Mouse (Mus musculus) midbrain, embryonic 14.5 days (tissue): ENCODE results near the gene Caap1. TPM values are rescaled to one million over a fixed set of nuclear protein-coding genes. Genes with fewer than 3 reads are reported as not detected.
A peak's percentile ranks its signal among the peaks of the same experiment; 100 is the strongest.

Experiments
- ATAC-seq: fragments of 200-750 bp; cut with Nextera tagmentation; 2 replicates; pipeline ENCODE4 v1.8.0; 2017; ENCODE audit warnings: moderate number of reproducible peaks, moderate library complexity; ENCODE audit not compliant: low FRiP score, low TSS enrichment
- DNase-seq: peaks from one replicate; pipeline ENCODE4 v3.0.0-alpha.2; 2015
- H3K27ac ChIP-seq: fragments of 300-500 bp; sonication (generic); replicated peaks from 2 replicates; pipeline ENCODE4 v1.5.1; 2014; ENCODE audit warnings: mild to moderate bottlenecking, low read depth, low read length, moderate library complexity
- H3K27me3 ChIP-seq: fragments of 300-500 bp; sonication (generic); 2 replicates; pipeline ENCODE4 v1.6.1; 2014; ENCODE audit warnings: low read length, control low read depth, mixed read lengths; ENCODE audit not compliant: control insufficient read depth, insufficient read depth
- H3K36me3 ChIP-seq: fragments of 300-500 bp; sonication (generic); 2 replicates; pipeline ENCODE4 v1.6.1; 2014; ENCODE audit warnings: low read length, control low read depth; ENCODE audit not compliant: control insufficient read depth, insufficient read depth
- H3K4me1 ChIP-seq: fragments of 300-500 bp; sonication (generic); 2 replicates; pipeline ENCODE4 v1.6.1; 2014; ENCODE audit warnings: mild to moderate bottlenecking, antibody characterized with exemption, low read length, control low read depth; ENCODE audit not compliant: control insufficient read depth, insufficient read depth
- H3K4me2 ChIP-seq: fragments of 300-500 bp; sonication (generic); 2 replicates; pipeline ENCODE4 v1.6.1; 2014; ENCODE audit warnings: mild to moderate bottlenecking, low read length, moderate library complexity
- H3K4me3 ChIP-seq: fragments of 300-500 bp; sonication (generic); replicated peaks from 2 replicates; pipeline ENCODE4 v1.5.1; 2014; ENCODE audit warnings: low read depth, low read length
- H3K9ac ChIP-seq: fragments of 300-500 bp; sonication (generic); replicated peaks from 2 replicates; pipeline ENCODE4 v1.6.1; 2014; ENCODE audit warnings: mild to moderate bottlenecking, low read length, moderate library complexity
- H3K9me3 ChIP-seq: fragments of 300-500 bp; sonication (generic); 2 replicates; pipeline ENCODE4 v1.6.1; 2016; ENCODE audit warnings: low read length, control low read depth, mixed read lengths; ENCODE audit not compliant: control insufficient read depth
- WGBS: fragments of 180-500 bp; shearing (Covaris S2); extraction: QIAGEN DNeasy Blood & Tissue Kit; methylation state at CpG from one replicate; pipeline ENCODE4 v1.1.7; 2014; 5-methylcytosine and 5-hydroxymethylcytosine counted together
- polyA plus RNA-seq: library from polyadenylated mRNA; unstranded; fragments of >200 nt; fragmentation: Nextera tagmentation; extraction: Ambion mirVana; gene quantifications from 2 replicates; pipeline ENCODE4 v1.2.1, GENCODE M21; 2014

The Caap1 gene
- polyA plus RNA-seq, 1 experiment from 2014 or later = 24.1 TPM

DNA sequence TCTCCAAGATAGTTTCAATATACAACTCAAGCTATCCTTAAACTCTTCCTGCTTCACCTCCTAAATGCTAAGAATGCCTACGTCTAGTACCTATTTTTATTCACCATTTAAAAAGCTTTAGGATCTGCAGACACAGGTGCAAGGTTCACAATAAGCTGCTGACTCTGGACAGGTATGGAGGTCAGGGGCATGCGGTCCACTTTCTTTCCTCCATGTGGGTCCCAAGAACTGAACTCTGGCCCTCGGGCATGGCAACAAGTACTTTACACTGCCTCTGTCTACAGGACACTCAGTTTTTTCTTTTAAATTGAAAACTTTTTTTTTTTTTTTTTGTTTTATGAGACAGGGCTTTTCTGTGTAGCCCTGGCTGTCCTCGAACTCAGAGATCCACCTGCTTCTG, 16.1 kb upstream of the Caap1 start:
- Histone ChIP-seq H3K4me3 (no peak overlapping the region), H3K4me2 (no peak overlapping the region), H3K36me3 (peaks cover 63% of the 10 kb centered on the region), H3K27ac (no peak overlapping the region), H3K9me3 (no peaks in the 10 kb centered on the region), H3K9ac (no peak overlapping the region), H3K27me3 (no peaks in the 10 kb centered on the region), H3K4me1 (no peaks in the 10 kb centered on the region)
- ATAC-seq = no peak
- 96% methylated on average over 4 of the region's 4 CpGs for whole genome bisulfite sequencing
- DNase-seq = no peak

DNA sequence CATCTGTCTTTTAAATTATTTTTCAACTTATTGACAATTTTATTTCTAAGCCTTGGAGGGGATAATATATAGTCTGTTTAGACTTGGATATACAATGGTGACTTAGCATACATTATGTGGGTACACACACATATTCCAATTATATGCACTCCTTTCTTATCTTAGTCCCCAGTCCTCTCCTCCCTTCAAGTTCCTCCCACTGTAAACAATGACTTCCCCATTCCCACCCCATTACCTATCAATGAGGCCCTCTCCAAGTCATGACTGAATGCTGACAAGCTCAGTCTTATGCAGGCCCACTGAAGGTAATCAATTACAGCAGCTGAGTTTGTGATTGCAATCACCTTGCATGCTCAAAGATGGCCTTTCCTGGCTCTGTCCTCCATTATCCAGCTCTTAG, 7.7 kb upstream of the Caap1 start:
- H3K4me2 ChIP-seq = no peak overlapping the region
- H3K27me3 ChIP-seq = no peaks in the 10 kb centered on the region
- H3K9me3 ChIP-seq = no peaks in the 10 kb centered on the region
- H3K27ac ChIP-seq = no peak overlapping the region
- H3K36me3 ChIP-seq = peaks cover 19% of the 10 kb centered on the region
- ATAC-seq = no peak
- no peak for DNase-seq
- H3K9ac ChIP-seq = no peak overlapping the region
- H3K4me1 ChIP-seq = no peaks in the 10 kb centered on the region
- H3K4me3 ChIP-seq = no peak overlapping the region

DNA sequence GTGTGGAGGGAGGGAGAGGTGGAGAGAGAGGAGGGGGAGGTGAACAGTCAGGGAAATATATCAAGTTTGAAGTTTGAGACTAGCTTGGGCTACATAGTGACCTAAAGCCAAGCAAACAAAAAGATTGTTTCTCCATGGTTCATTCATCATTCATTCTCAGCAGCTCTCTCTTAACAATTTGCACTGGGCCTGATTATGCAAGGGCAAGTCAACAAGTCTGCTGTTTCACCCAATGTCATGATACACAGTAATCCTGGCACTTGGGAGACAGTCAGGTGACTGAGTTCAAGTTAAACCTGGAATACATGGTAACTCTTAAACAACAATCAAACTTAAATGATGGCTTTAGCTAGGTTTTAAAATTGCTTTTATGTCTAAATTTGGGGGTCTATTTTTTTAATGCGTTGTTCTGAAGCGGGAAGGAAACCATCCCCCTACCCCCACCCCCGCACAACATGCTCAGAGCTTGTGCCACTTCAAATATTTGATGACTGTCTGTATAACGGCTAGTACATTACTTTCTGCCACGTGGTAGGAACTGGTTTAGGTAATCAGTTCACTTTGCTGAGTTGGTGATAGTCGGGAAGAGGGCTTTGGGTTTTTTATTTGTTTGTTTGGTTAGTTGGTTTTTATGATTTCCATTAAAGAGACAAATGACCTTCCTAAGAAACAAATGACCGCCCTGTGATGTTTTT, 5.5 kb upstream of the Caap1 start:
- 81% methylated on average over 7 of the region's 7 CpGs for WGBS
- Histone ChIP-seq H3K4me2 (no peak overlapping the region), H3K27me3 (no peaks in the 10 kb centered on the region), H3K4me3 (no peak overlapping the region), H3K9me3 (no peaks in the 10 kb centered on the region), H3K27ac (no peak overlapping the region), H3K9ac (no peak overlapping the region), H3K36me3 (peaks cover 8% of the 10 kb centered on the region), H3K4me1 (no peaks in the 10 kb centered on the region)
- DNase-seq = no peak
- ATAC-seq = no peak

DNA sequence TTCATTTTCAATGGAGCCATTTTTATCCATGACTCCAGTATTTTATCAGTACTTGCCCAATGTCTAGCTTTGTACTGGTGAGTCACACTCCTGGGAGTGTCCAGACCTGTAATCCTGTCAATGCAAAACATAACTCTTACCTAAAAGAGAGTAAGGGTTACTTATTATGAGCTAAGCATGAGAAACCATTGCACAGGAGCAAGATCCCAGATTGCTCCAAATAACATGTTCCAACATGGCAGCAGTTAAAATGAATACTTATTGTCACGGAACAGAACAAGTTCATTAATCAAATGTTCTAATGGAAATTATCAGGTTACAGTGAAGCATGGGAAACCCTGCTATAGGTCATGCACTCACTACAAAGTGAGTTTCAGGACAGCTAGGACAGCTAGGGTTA, 3.7 kb upstream of the Caap1 start:
- H3K4me3 ChIP-seq = no peak overlapping the region
- H3K9me3 ChIP-seq = no peaks in the 10 kb centered on the region
- WGBS = 94% methylated on average over 1 of the region's 1 CpGs

DNA sequence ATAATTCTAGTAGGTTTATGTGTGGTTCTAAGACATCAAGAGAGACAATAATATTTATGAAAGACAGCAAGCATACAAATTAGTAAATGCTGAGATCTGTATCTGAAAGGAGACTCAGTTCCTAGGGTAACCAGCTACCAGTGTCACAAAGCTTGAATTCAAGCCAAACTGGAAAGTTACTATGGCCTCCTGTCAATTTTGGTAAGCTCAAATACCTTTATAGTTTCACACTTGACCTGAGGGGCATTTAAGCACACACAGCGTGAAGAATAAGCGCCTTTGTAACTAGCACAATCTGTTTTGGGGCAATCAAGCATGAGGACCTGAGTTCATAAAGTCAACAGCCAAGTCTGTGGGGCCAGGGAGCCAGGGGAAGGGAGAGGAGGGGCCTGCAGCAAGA, 2.7 kb upstream of the Caap1 start:
- Histone ChIP-seq H3K36me3 (no peaks in the 10 kb centered on the region), H3K4me1 (peaks cover 14% of the 10 kb centered on the region), H3K4me2 (no peak overlapping the region), H3K27me3 (no peaks in the 10 kb centered on the region), H3K27ac (no peak overlapping the region), H3K4me3 (no peak overlapping the region), H3K9me3 (no peaks in the 10 kb centered on the region), H3K9ac (no peak overlapping the region)
- WGBS = 38% methylated on average over 2 of the region's 2 CpGs
- no peak for ATAC-seq
- no peak for DNase-seq

More for the DNA sequence above, 3.7 kb upstream of the Caap1 start:
- H3K36me3 ChIP-seq = peaks cover under 1% of the 10 kb centered on the region; the same call in 1 of the 2 replicates
- no peak overlapping the region for H3K27ac ChIP-seq
- no peak overlapping the region for H3K4me2 ChIP-seq
- no peak overlapping the region for H3K9ac ChIP-seq
- H3K4me1 ChIP-seq = peaks cover 5% of the 10 kb centered on the region
- no peak for ATAC-seq
- H3K27me3 ChIP-seq = no peaks in the 10 kb centered on the region
- DNase-seq = no peak

DNA sequence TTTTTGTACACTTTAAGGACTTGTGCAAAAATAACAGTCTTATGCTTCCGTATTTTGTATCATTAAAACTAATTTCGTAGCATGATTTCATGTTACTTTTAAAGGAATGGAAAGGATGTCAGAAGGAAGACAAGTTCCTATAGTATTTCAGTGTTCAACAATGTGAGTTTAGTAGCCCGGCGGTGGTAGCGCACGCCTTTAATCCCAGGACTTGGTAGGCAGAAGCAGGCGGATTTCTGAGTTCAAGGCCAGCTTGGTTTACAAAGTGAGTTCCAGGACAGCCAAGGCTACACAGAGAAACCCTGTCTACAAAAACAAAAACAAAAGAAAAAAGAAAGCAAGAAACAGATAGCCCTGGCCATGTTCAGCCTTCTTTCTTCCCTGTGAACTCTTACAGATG, 549 bp upstream of the Caap1 start:
- H3K4me3 ChIP-seq = peak overlapping the region; percentile 88
- H3K27me3 ChIP-seq = no peaks in the 10 kb centered on the region
- no peak overlapping the region for H3K9ac ChIP-seq
- H3K36me3 ChIP-seq = no peaks in the 10 kb centered on the region
- H3K9me3 ChIP-seq = no peaks in the 10 kb centered on the region
- DNase-seq (no peak), ATAC-seq (no peak)
- 74% methylated on average over 7 of the region's 7 CpGs for WGBS
- H3K4me1 ChIP-seq = peaks cover 14% of the 10 kb centered on the region
- no peak overlapping the region for H3K27ac ChIP-seq
- peak overlapping the region; percentile 55 for H3K4me2 ChIP-seq

DNA sequence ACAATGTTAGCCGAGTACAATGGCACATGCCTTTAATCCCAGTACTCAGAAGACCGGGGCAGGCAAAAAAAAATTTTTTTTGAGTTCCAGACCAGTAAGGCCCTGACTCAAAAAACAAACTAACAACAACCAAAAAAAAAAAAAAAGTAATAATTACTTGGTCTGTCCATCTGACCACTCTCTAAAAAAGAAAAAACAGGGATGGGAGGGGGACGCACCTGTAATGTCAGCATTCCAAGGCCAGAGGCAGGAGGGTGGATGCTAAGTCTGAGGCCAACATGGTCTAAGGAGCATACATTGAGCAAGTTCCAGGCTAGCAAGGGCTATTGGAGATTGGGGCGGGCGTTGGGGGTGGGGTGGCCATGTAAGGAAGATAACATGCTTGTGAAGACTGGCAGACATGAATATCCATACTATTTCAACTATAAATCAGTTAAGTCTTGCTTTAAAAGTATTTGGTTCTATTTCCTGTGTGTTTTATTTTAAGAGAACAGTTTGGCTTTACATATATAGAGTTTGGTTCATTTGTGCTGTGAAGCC, 1.6 kb downstream of the Caap1 start:
- ATAC-seq (no peak), DNase-seq (no peak)
- H3K9ac ChIP-seq = no peak overlapping the region
- no peak overlapping the region for H3K27ac ChIP-seq
- H3K9me3 ChIP-seq = no peaks in the 10 kb centered on the region
- peak overlapping the region; percentile 55 for H3K4me2 ChIP-seq
- WGBS = 94% methylated on average over 5 of the region's 5 CpGs
- peaks cover 14% of the 10 kb centered on the region for H3K4me1 ChIP-seq
- no peaks in the 10 kb centered on the region for H3K27me3 ChIP-seq
- H3K36me3 ChIP-seq = no peaks in the 10 kb centered on the region
- no peak overlapping the region for H3K4me3 ChIP-seq

DNA sequence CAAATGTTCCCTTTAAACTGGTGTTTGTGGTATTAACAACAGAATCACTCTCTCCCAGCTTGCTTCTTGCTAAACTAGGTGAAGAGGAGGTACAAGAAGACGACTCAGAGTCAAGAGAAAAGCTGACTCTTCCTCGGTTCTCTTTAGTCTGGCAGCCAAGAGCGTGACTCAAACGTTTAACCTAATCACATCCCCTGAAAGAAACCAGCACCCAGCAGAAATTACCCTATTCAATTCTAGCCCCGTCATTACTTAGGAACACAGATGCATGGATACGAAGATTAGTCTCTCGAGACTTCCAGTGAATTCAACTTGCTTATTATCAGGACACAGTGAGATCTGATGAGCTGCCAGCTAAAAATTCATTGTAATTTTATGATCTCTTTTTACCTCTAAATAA, 12.3 kb downstream of the Caap1 start:
- Histone ChIP-seq H3K9ac (no peak overlapping the region), H3K4me3 (no peak overlapping the region), H3K9me3 (no peaks in the 10 kb centered on the region), H3K4me2 (no peak overlapping the region), H3K4me1 (no peaks in the 10 kb centered on the region), H3K27ac (no peak overlapping the region), H3K36me3 (peaks cover 47% of the 10 kb centered on the region), H3K27me3 (no peaks in the 10 kb centered on the region)
- 62% methylated on average over 7 of the region's 7 CpGs for WGBS
- no peak for ATAC-seq
- DNase-seq = no peak

DNA sequence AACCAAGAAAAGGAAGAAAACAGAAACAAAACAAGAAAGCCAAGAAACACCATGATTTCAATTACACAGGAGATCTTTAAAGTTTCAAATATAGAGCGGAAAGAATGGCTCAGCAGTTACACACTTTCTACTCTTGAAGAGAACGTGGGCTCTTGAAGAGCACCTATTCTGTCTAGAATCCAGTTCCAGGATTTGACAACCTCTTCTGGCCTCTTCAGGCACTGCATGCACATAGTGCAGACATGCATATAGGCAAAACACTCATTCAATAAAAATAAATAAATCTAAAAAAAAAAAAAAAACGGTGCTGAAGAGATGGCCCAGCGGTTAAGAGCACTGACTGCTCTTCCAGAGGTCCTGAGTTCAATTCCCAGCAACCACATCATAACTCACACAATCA, 13.6 kb downstream of the Caap1 start:
- no peaks in the 10 kb centered on the region for H3K4me1 ChIP-seq
- no peak overlapping the region for H3K27ac ChIP-seq
- H3K9ac ChIP-seq = no peak overlapping the region
- no peak for DNase-seq
- no peak overlapping the region for H3K4me2 ChIP-seq
- WGBS = 95% methylated on average over 4 of the region's 4 CpGs
- no peaks in the 10 kb centered on the region for H3K9me3 ChIP-seq
- peaks cover 55% of the 10 kb centered on the region for H3K36me3 ChIP-seq
- H3K4me3 ChIP-seq = no peak overlapping the region
- no peak for ATAC-seq
- no peaks in the 10 kb centered on the region for H3K27me3 ChIP-seq
